31 mouse cellular contexts compared by ENCODE assay signal in the genomic region with DNA sequence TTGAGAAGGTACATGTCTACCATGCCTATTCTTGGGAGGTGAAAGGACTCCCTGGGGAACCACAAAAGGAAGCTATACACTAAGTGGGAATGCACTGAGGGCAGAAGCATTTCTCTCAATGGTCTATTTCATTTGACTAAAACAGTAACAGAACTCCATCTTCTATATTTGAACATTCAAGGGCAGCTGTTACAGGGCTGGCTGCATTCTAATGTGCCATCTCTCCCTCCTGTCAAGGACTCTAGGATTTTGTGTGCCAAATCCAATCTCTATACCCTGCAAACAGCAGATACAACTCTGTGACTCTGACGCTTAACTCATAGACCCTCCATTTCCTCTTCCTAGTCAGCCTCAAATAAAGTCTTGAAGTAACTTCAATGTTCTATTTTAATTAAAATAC. TPM values are rescaled to one million over a fixed set of nuclear protein-coding genes. Genes with fewer than 3 reads are reported as not detected.
DNase-seq lines count a peak whose midpoint lies in the region; ATAC-seq and TF ChIP-seq lines count a peak whose summit lies in the region.
"Had no signal": no experiment of that assay in that cellular context is flagged by ENCODE, and none has a peak within 500 bp of the region (broad histone marks: within the 10 kb centered on the region; RNA-seq: fewer than 3 reads in every experiment).

No protein-coding gene starts in this region.

- TF ChIP-seq EP300 in heart, postnatal 0 days (IDR thresholded peaks at IDR 0.05; ENCODE audit: low read depth) = no peak

- no peak overlapping the region for H3K27ac ChIP-seq in forebrain, postnatal 0 days (ENCODE audit: low read depth, low read length)
- H3K27ac ChIP-seq in forebrain, embryonic 11.5 days (ENCODE audit: low read depth, low read length) = no peak overlapping the region
- H3K27ac ChIP-seq in heart, embryonic 12.5 days (ENCODE audit: poor library complexity, severe bottlenecking) = 0 out of 2 replicates have a peak overlapping the region, but pooled peaks have one; percentile 1
- no peak overlapping the region for H3K27ac ChIP-seq in heart, embryonic 10.5 days
- peak overlapping the region; percentile 59 for H3K27ac ChIP-seq in heart, postnatal 0 days (ENCODE audit: low read depth)
- H3K27ac ChIP-seq in liver, embryonic 11.5 days (ENCODE audit: low read depth, low read length) = no peak overlapping the region
- H3K27ac ChIP-seq: embryonic facial prominence, embryonic 10.5 days; embryonic facial prominence, embryonic 13.5 days; forebrain, embryonic 13.5 days; hindbrain, embryonic 12.5 days; hindbrain, embryonic 15.5 days had no signal

- H3K4me1 ChIP-seq in forebrain, postnatal 0 days (ENCODE audit: insufficient read depth) = peaks cover 21% of the 10 kb centered on the region
- no peaks in the 10 kb centered on the region for H3K4me1 ChIP-seq in forebrain, embryonic 11.5 days (replicated peaks; ENCODE audit: control insufficient read depth, insufficient read depth, low read length)
- H3K4me1 ChIP-seq in heart, embryonic 12.5 days (replicated peaks) = peaks cover 83% of the 10 kb centered on the region
- H3K4me1 ChIP-seq in heart, embryonic 10.5 days = peaks cover 71% of the 10 kb centered on the region
- H3K4me1 ChIP-seq in heart, postnatal 0 days (ENCODE audit: control insufficient read depth, insufficient read depth) = peaks cover 78% of the 10 kb centered on the region
- H3K4me1 ChIP-seq in liver, embryonic 11.5 days (replicated peaks; ENCODE audit: control insufficient read depth, insufficient read depth, low read length) = peaks cover 26% of the 10 kb centered on the region

- TF ChIP-seq CTCF in forebrain, postnatal 0 days (IDR thresholded peaks at IDR 0.05; ENCODE audit: low read depth) = no peak
- TF ChIP-seq CTCF in heart, postnatal 0 days (IDR thresholded peaks at IDR 0.05; ENCODE audit: low read depth) = no peak

- no peak overlapping the region for H3K4me3 ChIP-seq in forebrain, postnatal 0 days (ENCODE audit: low read depth, low read length)
- H3K4me3 ChIP-seq in forebrain, embryonic 11.5 days (ENCODE audit: low read depth, low read length) = no peak overlapping the region
- no peak overlapping the region for H3K4me3 ChIP-seq in heart, embryonic 12.5 days
- H3K4me3 ChIP-seq in heart, embryonic 10.5 days = no peak overlapping the region
- no peak overlapping the region for H3K4me3 ChIP-seq in heart, postnatal 0 days (ENCODE audit: low read depth, low read length)
- no peak overlapping the region for H3K4me3 ChIP-seq in myocyte
- no peak overlapping the region for H3K4me3 ChIP-seq in liver, embryonic 11.5 days (ENCODE audit: low read depth, low read length)
- H3K4me3 ChIP-seq: embryonic facial prominence, embryonic 10.5 days; embryonic facial prominence, embryonic 13.5 days; erythroblast, embryonic 14.5 days; forebrain, embryonic 13.5 days; hindbrain, embryonic 12.5 days; hindbrain, embryonic 15.5 days had no signal

- H3ac ChIP-seq in myocyte (ENCODE audit: control insufficient read depth, insufficient read length) = no peak overlapping the region

- no peak overlapping the region for H3K4me2 ChIP-seq in forebrain, postnatal 0 days (ENCODE audit: low read depth)
- no peak overlapping the region for H3K4me2 ChIP-seq in forebrain, embryonic 11.5 days (ENCODE audit: low read depth, low read length, severe bottlenecking)
- no peak overlapping the region for H3K4me2 ChIP-seq in heart, embryonic 12.5 days
- no peak overlapping the region for H3K4me2 ChIP-seq in heart, postnatal 0 days (ENCODE audit: low read depth, low read length)
- peak overlapping the region; percentile 22 for H3K4me2 ChIP-seq in myocyte (ENCODE audit: low read depth)
- no peak overlapping the region for H3K4me2 ChIP-seq in liver, embryonic 11.5 days
- H3K4me2 ChIP-seq: embryonic facial prominence, embryonic 13.5 days; forebrain, embryonic 13.5 days; heart, embryonic 11.5 days; hindbrain, embryonic 12.5 days; hindbrain, embryonic 15.5 days had no signal

- intact Hi-C loops in heart, postnatal 36 days (cut with DNase I) = no loop called here

- WGBS in forebrain, postnatal 0 days = 65% methylated on average over 1 of the region's 1 CpGs
- 95% methylated on average over 1 of the region's 1 CpGs for WGBS in forebrain, embryonic 11.5 days
- WGBS in heart, embryonic 12.5 days = 78% methylated on average over 1 of the region's 1 CpGs
- WGBS in heart, embryonic 10.5 days = 89% methylated on average over 1 of the region's 1 CpGs
- 56% methylated on average over 1 of the region's 1 CpGs for WGBS in heart, postnatal 0 days
- WGBS in liver, embryonic 11.5 days = 72% methylated on average over 1 of the region's 1 CpGs

- no peak overlapping the region for H3K9ac ChIP-seq in forebrain, postnatal 0 days
- H3K9ac ChIP-seq in forebrain, embryonic 11.5 days (ENCODE audit: low read length) = no peak overlapping the region
- no peak overlapping the region for H3K9ac ChIP-seq in heart, embryonic 12.5 days
- H3K9ac ChIP-seq in heart, postnatal 0 days (replicated peaks; ENCODE audit: low read depth, low read length) = no peak overlapping the region
- no peak overlapping the region for H3K9ac ChIP-seq in liver, embryonic 11.5 days (ENCODE audit: low read depth, low read length)
- H3K9ac ChIP-seq: embryonic facial prominence, embryonic 13.5 days; forebrain, embryonic 13.5 days; hindbrain, embryonic 12.5 days; hindbrain, embryonic 15.5 days had no signal

- no peaks in the 10 kb centered on the region for H3K36me3 ChIP-seq in forebrain, postnatal 0 days (ENCODE audit: insufficient read depth)
- no peaks in the 10 kb centered on the region for H3K36me3 ChIP-seq in forebrain, embryonic 11.5 days (ENCODE audit: control insufficient read depth, insufficient read depth, low read length)
- H3K36me3 ChIP-seq in heart, embryonic 12.5 days = no peaks in the 10 kb centered on the region
- H3K36me3 ChIP-seq in heart, embryonic 10.5 days = no peaks in the 10 kb centered on the region
- no peaks in the 10 kb centered on the region for H3K36me3 ChIP-seq in heart, postnatal 0 days (replicated peaks; ENCODE audit: control insufficient read depth, insufficient read depth, low read length)
- H3K36me3 ChIP-seq in myocyte (ENCODE audit: control insufficient read depth, insufficient read depth) = no peaks in the 10 kb centered on the region
- H3K36me3 ChIP-seq in liver, embryonic 11.5 days (ENCODE audit: control insufficient read depth, insufficient read depth, low read length) = no peaks in the 10 kb centered on the region
- H3K36me3 ChIP-seq: embryonic facial prominence, embryonic 10.5 days; embryonic facial prominence, embryonic 13.5 days; hindbrain, embryonic 12.5 days; hindbrain, embryonic 15.5 days had no signal

- peak; percentile 59; the same call in 1 of the 2 replicates for ATAC-seq in forebrain, postnatal 0 days
- no peak for ATAC-seq in forebrain, embryonic 11.5 days (replicated peaks; ENCODE audit: low FRiP score)
- no peak for ATAC-seq in heart, embryonic 12.5 days (ENCODE audit: insufficient number of reproducible peaks, low FRiP score)
- no peak for ATAC-seq in heart, postnatal 0 days (ENCODE audit: insufficient read depth, low read depth)
- no peak for ATAC-seq in liver, embryonic 11.5 days (replicated peaks; ENCODE audit: low FRiP score)
- ATAC-seq: CD4-positive, CD25-positive, alpha-beta regulatory T cell, adult 4 months; forebrain, embryonic 13.5 days; forebrain, embryonic 16.5 days had no signal

- H3K27me3 ChIP-seq in forebrain, postnatal 0 days (ENCODE audit: insufficient read depth, low read length) = no peaks in the 10 kb centered on the region
- H3K27me3 ChIP-seq in forebrain, embryonic 11.5 days (ENCODE audit: control insufficient read depth, insufficient read depth, low read length) = no peaks in the 10 kb centered on the region
- no peaks in the 10 kb centered on the region for H3K27me3 ChIP-seq in heart, embryonic 12.5 days (replicated peaks)
- H3K27me3 ChIP-seq in heart, embryonic 10.5 days (ENCODE audit: insufficient read depth, poor library complexity, severe bottlenecking) = no peaks in the 10 kb centered on the region
- H3K27me3 ChIP-seq in heart, postnatal 0 days (ENCODE audit: control insufficient read depth, insufficient read depth, low read length) = no peaks in the 10 kb centered on the region
- no peaks in the 10 kb centered on the region for H3K27me3 ChIP-seq in myocyte (ENCODE audit: control insufficient read depth, insufficient read depth, insufficient read length)
- H3K27me3 ChIP-seq in liver, embryonic 11.5 days (replicated peaks; ENCODE audit: control insufficient read depth, insufficient read depth, low read length) = no peaks in the 10 kb centered on the region
- H3K27me3 ChIP-seq: embryonic facial prominence, embryonic 13.5 days; forebrain, embryonic 13.5 days; hindbrain, embryonic 12.5 days; hindbrain, embryonic 15.5 days had no signal

- H3K9me3 ChIP-seq in forebrain, postnatal 0 days (ENCODE audit: low read length) = no peaks in the 10 kb centered on the region
- no peaks in the 10 kb centered on the region for H3K9me3 ChIP-seq in forebrain, embryonic 11.5 days (ENCODE audit: control insufficient read depth, low read length)
- no peaks in the 10 kb centered on the region for H3K9me3 ChIP-seq in heart, embryonic 12.5 days (replicated peaks)
- no peaks in the 10 kb centered on the region for H3K9me3 ChIP-seq in heart, embryonic 10.5 days
- H3K9me3 ChIP-seq in heart, postnatal 0 days (replicated peaks; ENCODE audit: control insufficient read depth, low read length) = no peaks in the 10 kb centered on the region
- H3K9me3 ChIP-seq in liver, embryonic 11.5 days (ENCODE audit: control insufficient read depth, low read length) = no peaks in the 10 kb centered on the region
- H3K9me3 ChIP-seq: embryonic facial prominence, embryonic 10.5 days; embryonic facial prominence, embryonic 13.5 days; forebrain, embryonic 13.5 days; hindbrain, embryonic 12.5 days; hindbrain, embryonic 15.5 days had no signal

- H3K79me2 ChIP-seq in myocyte (ENCODE audit: control insufficient read depth, insufficient read depth) = peaks cover 93% of the 10 kb centered on the region

- no peak for TF ChIP-seq POLR2A in myocyte (IDR thresholded peaks at IDR 0.05; ENCODE audit: insufficient read length, low read depth)

- peak; percentile 20 for DNase-seq in forebrain, postnatal 0 days
- DNase-seq in forebrain, embryonic 11.5 days (ENCODE audit: low spot score) = no peak
- DNase-seq in heart, embryonic 10.5 days (ENCODE audit: low spot score) = no peak
- no peak for DNase-seq in heart, postnatal 0 days (ENCODE audit: low spot score)
- no peak for DNase-seq in heart, postnatal 36 days
- DNase-seq in liver, embryonic 11.5 days (ENCODE audit: low spot score) = no peak
- DNase-seq: adrenal gland, postnatal 25 days; cerebellum, adult 11-12 months; cerebellum, adult 8-10 months; cerebellum, postnatal 10 days; cerebellum, postnatal 36 days; embryo, embryonic 11 days; gastrocnemius, postnatal 10 days; gastrocnemius, postnatal 36 days; heart, postnatal 10 days; kidney, adult 18-20 months had no signal

RNA-seq across cellular contexts. Expression of a gene that starts 26.0 kb away (rescaled TPM):
- total RNA-seq in forebrain, postnatal 0 days (2014; rRNA removed) = 92.2 and 102 TPM in 2 replicates
- polyA plus RNA-seq in forebrain, postnatal 0 days (2015; fragmentation: Nextera tagmentation; extraction: Ambion mirVana) = 92.9 and 93.5 TPM in 2 replicates
- 71.3 and 77.7 TPM in 2 replicates for polyA plus RNA-seq in forebrain, embryonic 11.5 days (2014; fragmentation: Nextera tagmentation; extraction: Ambion mirVana)
- 69.5 and 77.4 TPM in 2 replicates for polyA plus RNA-seq in heart, embryonic 12.5 days (2016; fragmentation: Nextera tagmentation; extraction: Ambion mirVana)
- 27.7 and 39.4 TPM in 2 replicates for polyA plus RNA-seq in heart, embryonic 10.5 days (2016; fragmentation: Nextera tagmentation; extraction: Ambion mirVana)
- total RNA-seq in heart, postnatal 0 days (2014; rRNA removed; ENCODE audit: low replicate concordance) = 76.1 and 99.8 TPM in 2 replicates
- 42.6 and 45.3 TPM in 2 replicates for polyA plus RNA-seq in heart, postnatal 0 days (2015; fragmentation: Nextera tagmentation; extraction: Ambion mirVana)
- 10 to 100 TPM; 27.9 to 28.0 TPM for total RNA-seq in heart, postnatal 36 days (2021)
- polyA plus RNA-seq in myocyte (2012; fragmentation: generic; extraction: Trizol) = 32.4 TPM
- 41.3 and 45.7 TPM in 2 replicates for polyA plus RNA-seq in liver, embryonic 11.5 days (2014; fragmentation: Nextera tagmentation; extraction: Ambion mirVana)

RNA-seq across cellular contexts. Expression of a gene that starts 39.4 kb away (rescaled TPM):
- total RNA-seq in forebrain, postnatal 0 days (2014; rRNA removed) = 4.4 and 5.5 TPM in 2 replicates
- polyA plus RNA-seq in forebrain, postnatal 0 days (2015; fragmentation: Nextera tagmentation; extraction: Ambion mirVana) = 0.20 and 0.34 TPM in 2 replicates
- polyA plus RNA-seq in forebrain, embryonic 11.5 days (2014; fragmentation: Nextera tagmentation; extraction: Ambion mirVana) = 0.71 and 0.94 TPM in 2 replicates
- polyA plus RNA-seq in heart, embryonic 12.5 days (2016; fragmentation: Nextera tagmentation; extraction: Ambion mirVana) = 1.0 and 1.1 TPM in 2 replicates
- polyA plus RNA-seq in heart, embryonic 10.5 days (2016; fragmentation: Nextera tagmentation; extraction: Ambion mirVana) = 0.41 and 0.70 TPM in 2 replicates
- total RNA-seq in heart, postnatal 0 days (2014; rRNA removed; ENCODE audit: low replicate concordance) = 1.4 and 2.9 TPM in 2 replicates
- 0.23 and 0.37 TPM in 2 replicates for polyA plus RNA-seq in heart, postnatal 0 days (2015; fragmentation: Nextera tagmentation; extraction: Ambion mirVana)
- total RNA-seq in heart, postnatal 36 days (2021) = under 1 TPM in 1 of 2 experiments, not detected in 1; 0.14 TPM
- 11.2 TPM for polyA plus RNA-seq in myocyte (2012; fragmentation: generic; extraction: Trizol)
- 0.14 and 0.15 TPM in 2 replicates for polyA plus RNA-seq in liver, embryonic 11.5 days (2014; fragmentation: Nextera tagmentation; extraction: Ambion mirVana)
- total RNA-seq: gastrocnemius, adult 18-20 months; granulocyte monocyte progenitor cell, adult 5-6 weeks; hematopoietic stem cell, adult 5-6 weeks; MEL had no signal

Comparison
In these comparisons a context has a peak if more than half of its experiments do, and no peak if none do; other contexts are left out.
1. H3K27ac ChIP-seq: peak in heart, embryonic 12.5 days (single experiment) and heart, postnatal 0 days (single experiment); none in forebrain, postnatal 0 days (single experiment), forebrain, embryonic 11.5 days (single experiment), heart, embryonic 10.5 days (single experiment) and liver, embryonic 11.5 days (single experiment).